Mouse (Mus musculus): ENCODE results near the gene Nr1h4.

DNA sequence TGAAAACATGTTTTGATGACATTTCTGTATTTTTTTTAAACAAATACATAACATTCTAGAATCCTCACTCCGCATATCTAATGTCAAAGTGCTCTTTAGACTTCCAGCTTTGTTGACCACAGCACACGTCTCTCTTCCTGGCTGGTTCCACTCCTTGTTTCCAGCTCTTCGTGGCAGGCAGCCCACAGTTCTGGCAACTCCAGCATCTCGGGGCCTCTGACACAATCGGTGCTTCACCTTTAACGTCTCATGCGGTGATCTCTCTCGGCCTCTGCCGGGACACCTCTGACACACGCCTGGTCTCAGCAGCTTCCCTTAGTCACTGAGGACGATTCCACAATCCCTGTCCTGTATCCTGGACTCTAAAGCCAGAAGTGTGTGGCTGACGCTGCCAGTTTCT is 95.4 kb downstream of the Nr1h4 start:
- TF ChIP-seq CTCF (IDR thresholded peaks at IDR 0.05; ENCODE audit: insufficient read depth, low read length): no peak
- TF ChIP-seq POLR2A (IDR thresholded peaks at IDR 0.05; ENCODE audit: borderline replicate concordance, extremely low read depth, low read depth, low read length): no peak

All from lung, adult 2 months (tissue).